Mouse (Mus musculus) limb, embryonic 13.5 days (tissue): ENCODE results near the gene Palm3. TPM values are rescaled to one million over a fixed set of nuclear protein-coding genes. Genes with fewer than 3 reads are reported as not detected.

Experiments used
- ATAC-seq: fragments of 200-750 bp; cut with Nextera tagmentation; 2 replicates; pipeline ENCODE4 v1.8.0; 2017; ENCODE audit warnings: low read depth, moderate number of reproducible peaks, moderate TSS enrichment; ENCODE audit not compliant: low FRiP score
- H3K27ac ChIP-seq: fragments of 300-500 bp; sonication (generic); 2 replicates; pipeline ENCODE4 v1.5.1; 2015; ENCODE audit warnings: inconsistent platforms, mild to moderate bottlenecking, moderate library complexity
- H3K27me3 ChIP-seq: fragments of 300-500 bp; sonication (generic); 2 replicates; pipeline ENCODE4 v1.6.1; 2015; ENCODE audit warnings: mild to moderate bottlenecking, inconsistent platforms
- H3K36me3 ChIP-seq: fragments of 300-500 bp; sonication (generic); 2 replicates; pipeline ENCODE4 v1.6.1; 2015; ENCODE audit warnings: inconsistent platforms, mild to moderate bottlenecking, moderate library complexity
- H3K4me1 ChIP-seq: fragments of 300-500 bp; sonication (generic); 2 replicates; pipeline ENCODE4 v1.6.1; 2015; ENCODE audit warnings: inconsistent platforms
- H3K4me2 ChIP-seq: fragments of 300-500 bp; sonication (generic); replicated peaks from 2 replicates; pipeline ENCODE4 v1.6.1; 2015; ENCODE audit warnings: inconsistent platforms, mild to moderate bottlenecking, moderate library complexity
- H3K4me3 ChIP-seq: fragments of 300-500 bp; sonication (generic); 2 replicates; pipeline ENCODE4 v1.5.1; 2015; ENCODE audit warnings: moderate library complexity, mild to moderate bottlenecking, inconsistent platforms
- H3K9ac ChIP-seq: fragments of 300-500 bp; sonication (generic); 2 replicates; pipeline ENCODE4 v1.6.1; 2015; ENCODE audit warnings: mild to moderate bottlenecking, inconsistent platforms
- H3K9me3 ChIP-seq: fragments of 300-500 bp; sonication (generic); 2 replicates; pipeline ENCODE4 v1.6.1; 2016; ENCODE audit warnings: inconsistent platforms
- WGBS: fragments of 180-500 bp; shearing (Covaris S2); methylation state at CpG from one replicate; pipeline ENCODE4 v1.1.7; 2015; 5-methylcytosine and 5-hydroxymethylcytosine counted together
- polyA plus RNA-seq: library from polyadenylated mRNA; unstranded; fragments of >200 nt; fragmentation: Nextera tagmentation; extraction: Ambion mirVana; gene quantifications from 2 replicates; pipeline ENCODE4 v1.2.1, GENCODE M21; 2015

Gene Palm3
- polyA plus RNA-seq, 1 experiment from 2014 or later = 6.6 TPM

DNA sequence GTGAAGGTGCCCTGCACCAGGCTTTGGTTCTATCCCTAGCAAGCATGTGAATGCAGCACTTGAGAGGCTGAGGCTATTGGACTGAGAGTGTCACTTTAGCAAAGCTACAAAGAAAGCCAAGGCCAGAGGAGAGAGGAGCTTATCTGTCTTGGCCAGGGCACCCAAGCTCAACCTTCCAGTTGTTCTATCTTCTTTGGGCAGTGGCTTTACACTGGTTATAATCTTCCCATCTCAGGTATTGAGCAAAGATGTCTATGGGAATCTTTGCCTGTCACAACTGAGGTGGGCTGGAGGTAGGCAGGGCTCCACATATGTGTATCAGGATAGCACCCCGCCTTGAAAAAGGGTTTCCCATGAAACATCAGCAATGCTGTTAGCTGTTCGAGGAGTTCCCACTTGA is 39.0 kb downstream of the Palm3 start:
- no peak for ATAC-seq
- 88% methylated on average over 2 of the region's 2 CpGs for WGBS
- Histone ChIP-seq H3K9ac (no peak overlapping the region), H3K36me3 (no peaks in the 10 kb centered on the region), H3K4me1 (0 out of 2 replicates have a peak, but pooled peaks cover under 1% of the 10 kb centered on the region), H3K9me3 (0 out of 2 replicates have a peak, but pooled peaks cover 4% of the 10 kb centered on the region), H3K27me3 (no peaks in the 10 kb centered on the region), H3K27ac (no peak overlapping the region), H3K4me3 (no peak overlapping the region), H3K4me2 (no peak overlapping the region)

DNA sequence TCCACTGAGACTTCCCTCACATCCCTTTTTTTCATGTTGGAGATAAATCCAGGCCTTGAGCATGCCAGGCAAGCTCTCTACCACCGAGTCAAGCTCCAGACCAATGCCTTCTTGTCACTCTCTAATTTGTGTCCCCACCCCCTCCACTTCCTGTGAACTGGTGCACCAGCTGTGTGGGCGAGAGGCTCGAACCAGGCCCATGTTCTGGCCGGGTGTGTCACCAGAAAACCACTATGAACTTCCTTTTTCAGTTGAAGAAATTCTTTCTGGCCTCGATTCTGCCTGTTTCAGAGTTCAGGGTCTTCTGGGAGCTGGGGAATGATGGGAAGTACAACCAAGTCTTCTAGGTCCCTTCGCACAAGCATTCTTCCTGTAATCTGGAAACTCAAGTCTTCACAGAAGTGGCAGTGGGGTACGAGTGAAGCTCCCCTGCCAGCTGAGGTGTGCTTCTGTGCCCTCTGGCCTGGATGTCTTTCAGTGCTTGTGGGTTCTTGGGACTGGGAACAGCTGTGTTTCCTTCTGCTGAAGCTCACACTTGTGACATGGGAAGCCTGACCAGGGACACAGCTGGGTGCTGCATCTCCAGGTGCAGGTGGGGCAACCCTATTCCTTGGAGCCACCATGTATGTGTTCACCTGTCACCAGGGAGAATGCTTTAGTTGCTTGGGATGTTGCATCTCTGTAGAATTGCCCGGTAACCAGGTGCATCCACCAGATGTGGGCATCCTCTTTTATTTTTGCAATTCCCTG is 42.8 kb downstream of the Palm3 start:
- WGBS = 68% methylated on average over 8 of the region's 8 CpGs

DNA sequence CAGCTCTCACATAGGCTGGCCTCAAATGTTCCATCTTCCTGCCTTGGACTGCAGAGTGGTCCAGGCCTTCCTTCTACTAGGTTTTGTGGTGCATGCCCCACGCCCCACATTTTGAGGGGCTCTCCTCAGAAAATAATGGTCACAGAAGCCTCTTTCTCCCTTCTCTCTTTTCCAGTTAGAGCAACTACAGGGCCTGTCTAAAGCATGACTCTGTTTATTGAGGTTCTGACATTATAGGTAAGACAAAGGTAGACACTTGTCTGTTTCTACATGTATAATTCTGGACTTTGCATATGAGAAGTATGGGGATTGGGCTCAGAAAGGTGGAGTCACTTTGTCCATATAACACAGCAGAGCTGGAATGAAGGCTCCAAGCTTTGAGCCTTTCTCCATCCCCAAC is 43.8 kb downstream of the Palm3 start, which contains the start of gene Gm10643:
Gene Gm10643 (minus strand): TSS at position 101 of the 400 bp plus-strand sequence.
- Histone ChIP-seq H3K27ac (peak within 1 kb of the TSS; percentile 75; the same call in 1 of the 2 replicates), H3K4me2 (peak within 1 kb of the TSS; percentile 82), H3K4me1 (peaks cover 31% of the 10 kb centered on the region), H3K9ac (peak within 1 kb of the TSS; percentile 82), H3K9me3 (no peaks in the 10 kb centered on the region), H3K36me3 (no peaks in the 10 kb centered on the region), H3K27me3 (no peaks in the 10 kb centered on the region), H3K4me3 (peak within 1 kb of the TSS; percentile 86)
- ATAC-seq = no peak
- 96% methylated on average over 1 of the region's 1 CpGs for WGBS

More for the DNA sequence above, 42.8 kb downstream of the Palm3 start:
- no peaks in the 10 kb centered on the region for H3K9me3 ChIP-seq
- no peak overlapping the region for H3K4me2 ChIP-seq
- H3K36me3 ChIP-seq = no peaks in the 10 kb centered on the region
- no peak overlapping the region for H3K27ac ChIP-seq
- no peaks in the 10 kb centered on the region for H3K27me3 ChIP-seq
- peaks cover 21% of the 10 kb centered on the region for H3K4me1 ChIP-seq
- H3K9ac ChIP-seq = no peak overlapping the region
- no peak for ATAC-seq
- H3K4me3 ChIP-seq = no peak overlapping the region

DNA sequence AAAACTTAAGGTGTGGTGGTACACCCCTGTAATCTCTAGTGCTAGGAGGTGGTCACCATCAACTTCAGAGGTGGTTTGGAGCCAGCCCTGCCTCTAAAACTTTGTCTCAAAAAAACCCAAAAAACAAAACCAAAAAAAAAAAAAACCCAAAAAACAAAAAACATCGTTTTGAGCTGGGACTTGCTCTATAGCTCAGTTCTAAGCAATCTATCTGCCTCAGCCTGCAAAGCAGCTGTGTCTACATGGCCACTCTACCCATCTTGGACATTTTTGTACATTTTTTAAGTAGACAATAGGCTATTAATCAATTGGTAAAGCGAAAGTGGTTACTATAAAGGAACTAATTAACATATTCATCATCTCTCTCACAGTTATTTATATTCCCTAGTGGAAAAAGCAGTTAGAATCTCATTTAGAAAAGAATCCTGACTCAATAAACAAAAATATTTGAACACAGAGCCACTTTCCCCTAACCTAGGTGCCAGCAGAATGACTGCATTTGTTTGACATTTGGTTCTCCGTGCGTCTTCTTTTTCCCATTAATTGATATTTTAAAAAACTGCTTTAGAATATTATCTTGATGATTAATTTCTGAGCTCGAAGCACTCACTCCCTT is 44.3 kb downstream of the Palm3 start:
- ATAC-seq = no peak
- H3K27me3 ChIP-seq = no peaks in the 10 kb centered on the region
- 31% methylated on average over 5 of the region's 5 CpGs for WGBS

DNA sequence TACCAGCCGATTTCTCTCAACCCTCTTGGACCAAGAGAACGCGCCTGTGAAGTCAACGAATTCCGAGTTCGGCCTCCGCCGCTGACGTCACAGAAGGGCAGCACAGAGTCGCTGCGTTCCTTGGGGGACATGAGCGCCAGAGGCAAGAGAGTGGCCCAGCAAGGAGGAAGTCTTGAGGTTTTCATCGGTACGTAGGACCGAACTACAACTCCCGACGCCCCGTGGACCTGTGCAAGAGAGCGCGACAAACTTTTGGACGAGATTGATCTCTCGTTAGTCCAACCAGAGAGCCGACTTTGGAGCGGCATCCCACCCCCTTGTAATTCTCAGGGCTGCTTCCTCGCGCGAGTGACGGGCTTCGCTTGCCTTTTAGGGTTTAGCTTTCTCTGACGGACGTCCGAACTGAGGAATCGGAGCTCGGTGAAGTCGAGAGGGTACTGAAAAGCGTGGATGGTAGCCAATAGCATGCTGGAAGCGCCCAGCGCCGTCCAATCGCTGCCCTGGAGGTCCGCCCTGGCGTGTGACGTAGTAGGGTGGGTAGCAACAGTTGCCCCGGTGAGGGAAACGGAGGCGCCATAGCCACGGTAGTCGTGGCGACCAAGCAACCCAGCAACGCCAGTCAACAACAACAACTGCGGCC is 45.1 kb downstream of the Palm3 start, which contains the start of gene Rfx1:
Gene Rfx1 (plus strand): TSS at position 544 of the 640 bp plus-strand sequence.
- under 1% methylated on average over 50 of the region's 51 CpGs for WGBS
- Histone ChIP-seq H3K4me2 (peak within 1 kb of the TSS; percentile 82), H3K27ac (peak within 1 kb of the TSS; percentile 94), H3K36me3 (no peaks in the 10 kb centered on the region), H3K9ac (peak within 1 kb of the TSS; percentile 82), H3K4me1 (peaks cover 32% of the 10 kb centered on the region), H3K27me3 (no peaks in the 10 kb centered on the region), H3K9me3 (no peaks in the 10 kb centered on the region), H3K4me3 (peak within 1 kb of the TSS; percentile 86)
- peak; percentile 98 for ATAC-seq

More for the DNA sequence above, 44.3 kb downstream of the Palm3 start:
- H3K9ac ChIP-seq = peak overlapping the region; percentile 82
- no peaks in the 10 kb centered on the region for H3K36me3 ChIP-seq
- peak overlapping the region; percentile 86 for H3K4me3 ChIP-seq
- peak overlapping the region; percentile 82 for H3K4me2 ChIP-seq
- no peaks in the 10 kb centered on the region for H3K9me3 ChIP-seq
- H3K4me1 ChIP-seq = peaks cover 32% of the 10 kb centered on the region
- H3K27ac ChIP-seq = no peak overlapping the region

DNA sequence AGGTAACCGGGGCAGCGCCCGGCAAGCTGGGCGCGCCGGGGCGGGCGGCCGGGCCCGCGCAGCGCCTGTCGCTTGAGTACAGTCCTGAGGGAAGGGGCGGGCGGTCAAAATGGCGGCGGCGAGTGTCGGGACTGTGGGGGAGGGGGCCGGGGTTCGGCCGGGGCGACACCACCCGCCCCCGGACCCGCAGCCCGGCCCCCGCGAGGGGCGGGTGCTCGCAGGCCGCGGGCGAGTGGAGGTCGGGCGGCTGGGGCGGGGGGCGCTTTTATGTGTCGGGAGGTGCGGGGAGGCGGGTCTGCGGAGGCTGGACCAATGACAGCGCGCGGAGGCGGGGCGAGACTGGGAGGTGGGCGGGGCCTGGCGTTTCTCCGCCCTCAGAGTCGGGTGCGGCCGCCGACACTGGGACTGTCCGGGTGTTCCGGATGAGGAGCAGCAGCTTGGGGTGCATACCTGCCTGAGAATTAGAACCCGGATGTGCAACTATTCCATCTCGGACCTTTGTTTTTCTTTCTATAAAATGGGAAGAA is 45.8 kb downstream of the Palm3 start:
- peak; percentile 62 for ATAC-seq
- under 1% methylated on average over 55 of the region's 58 CpGs for WGBS

DNA sequence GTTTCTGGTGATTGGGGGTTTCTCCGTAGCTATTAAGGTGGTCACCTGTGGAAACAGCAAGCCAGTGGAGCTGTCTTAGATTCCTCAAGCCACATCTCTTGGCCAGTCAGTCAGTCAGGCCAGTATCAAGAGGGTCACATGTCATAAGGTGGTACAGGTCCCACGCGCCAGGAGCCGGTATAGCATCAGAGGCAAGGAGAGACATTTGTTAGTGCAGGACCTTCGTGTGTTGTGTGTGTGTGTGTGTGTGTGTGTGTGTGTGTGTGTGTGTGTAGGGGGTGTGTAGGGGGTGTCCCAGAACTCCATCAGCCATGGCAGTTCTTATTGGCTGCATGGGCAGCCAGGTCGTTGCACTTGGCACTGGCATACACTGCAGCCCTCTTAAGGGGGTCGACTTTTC is 46.6 kb downstream of the Palm3 start:
- no peak for ATAC-seq
- peak overlapping the region; percentile 61 for H3K4me2 ChIP-seq
- H3K4me3 ChIP-seq = peak overlapping the region; percentile 86
- H3K4me1 ChIP-seq = peaks cover 38% of the 10 kb centered on the region
- H3K27me3 ChIP-seq = no peaks in the 10 kb centered on the region
- no peak overlapping the region for H3K27ac ChIP-seq
- H3K9me3 ChIP-seq = no peaks in the 10 kb centered on the region
- 80% methylated on average over 7 of the region's 7 CpGs for WGBS
- peak overlapping the region; percentile 43; the same call in 1 of the 2 replicates for H3K9ac ChIP-seq
- no peaks in the 10 kb centered on the region for H3K36me3 ChIP-seq

More for the DNA sequence above, 45.8 kb downstream of the Palm3 start:
- H3K9me3 ChIP-seq = no peaks in the 10 kb centered on the region
- H3K4me1 ChIP-seq = peaks cover 38% of the 10 kb centered on the region
- H3K27me3 ChIP-seq = no peaks in the 10 kb centered on the region
- peak overlapping the region; percentile 86 for H3K4me3 ChIP-seq
- H3K9ac ChIP-seq = peak overlapping the region; percentile 82
- peak overlapping the region; percentile 61 for H3K4me2 ChIP-seq
- H3K27ac ChIP-seq = peak overlapping the region; percentile 94
- no peaks in the 10 kb centered on the region for H3K36me3 ChIP-seq

DNA sequence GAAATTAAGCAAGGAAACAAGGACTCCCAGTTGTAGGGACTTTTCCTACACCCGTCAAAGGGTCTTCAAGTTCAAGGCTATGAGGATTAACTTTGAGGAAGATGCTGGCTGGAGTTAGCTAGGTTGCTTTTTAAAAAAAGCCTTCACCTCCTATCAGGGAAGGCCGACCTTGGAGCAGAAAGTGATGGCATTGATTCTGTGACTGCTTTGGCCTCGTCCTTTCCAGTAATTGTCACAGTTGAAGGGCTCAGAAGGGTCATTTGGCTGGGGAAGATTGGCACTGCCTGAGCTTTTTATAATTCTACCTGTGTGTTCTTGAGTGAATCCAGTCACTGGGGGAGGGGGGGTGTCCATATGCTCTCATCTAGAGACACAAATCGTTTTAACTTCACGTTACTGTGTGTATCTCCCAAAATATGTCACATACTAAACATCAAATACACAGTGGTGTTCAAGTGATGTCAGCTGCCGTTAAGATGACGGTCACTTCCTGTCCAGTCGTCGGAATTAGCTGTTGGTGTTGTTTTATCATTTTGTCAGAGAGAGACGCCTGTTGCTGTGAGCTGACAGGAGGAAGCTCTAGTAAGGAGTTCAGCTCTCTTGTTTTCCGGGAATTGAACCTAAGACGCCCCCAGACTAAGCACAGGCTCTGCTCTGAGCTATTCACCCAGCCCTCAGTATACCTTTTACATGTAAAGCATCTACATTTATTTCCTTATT is 47.2 kb downstream of the Palm3 start:
- no peaks in the 10 kb centered on the region for H3K9me3 ChIP-seq
- H3K27ac ChIP-seq = no peak overlapping the region
- 51% methylated on average over 12 of the region's 12 CpGs for WGBS
- H3K4me1 ChIP-seq = peaks cover 41% of the 10 kb centered on the region
- ATAC-seq = no peak
- no peaks in the 10 kb centered on the region for H3K27me3 ChIP-seq
- no peak overlapping the region for H3K4me3 ChIP-seq
- H3K4me2 ChIP-seq = peak overlapping the region; percentile 61; the same call in 1 of the 2 replicates
- H3K9ac ChIP-seq = no peak overlapping the region; the same call in 1 of the 2 replicates
- H3K36me3 ChIP-seq = no peaks in the 10 kb centered on the region

DNA sequence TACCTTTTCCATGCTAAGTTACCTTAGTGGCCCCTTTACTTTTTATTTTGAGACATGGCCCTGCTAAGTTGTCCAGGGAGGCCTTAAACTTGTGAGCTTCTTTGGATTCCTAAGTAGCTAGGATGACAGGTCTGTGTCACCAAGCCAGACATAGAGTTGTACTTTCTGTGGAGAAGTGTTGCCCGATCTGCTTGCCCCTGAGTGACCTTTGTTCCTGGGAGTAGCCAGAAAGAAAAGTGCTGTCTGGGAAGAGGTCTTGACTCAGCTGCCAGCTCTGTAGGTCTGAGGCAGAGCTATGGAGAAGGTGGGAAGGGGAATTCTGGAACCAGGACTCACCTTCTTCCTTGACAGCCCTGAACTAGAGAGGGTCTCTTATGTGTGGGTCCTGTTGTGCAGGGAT is 47.9 kb downstream of the Palm3 start:
- no peak for ATAC-seq
- 46% methylated on average over 1 of the region's 1 CpGs for WGBS
- Histone ChIP-seq H3K9ac (0 out of 2 replicates have a peak overlapping the region, but pooled peaks have one; percentile 27), H3K27ac (no peak overlapping the region), H3K27me3 (no peaks in the 10 kb centered on the region), H3K9me3 (no peaks in the 10 kb centered on the region), H3K4me1 (peaks cover 41% of the 10 kb centered on the region), H3K4me2 (no peak overlapping the region), H3K4me3 (no peak overlapping the region), H3K36me3 (peaks cover 4% of the 10 kb centered on the region; the same call in 1 of the 2 replicates)

DNA sequence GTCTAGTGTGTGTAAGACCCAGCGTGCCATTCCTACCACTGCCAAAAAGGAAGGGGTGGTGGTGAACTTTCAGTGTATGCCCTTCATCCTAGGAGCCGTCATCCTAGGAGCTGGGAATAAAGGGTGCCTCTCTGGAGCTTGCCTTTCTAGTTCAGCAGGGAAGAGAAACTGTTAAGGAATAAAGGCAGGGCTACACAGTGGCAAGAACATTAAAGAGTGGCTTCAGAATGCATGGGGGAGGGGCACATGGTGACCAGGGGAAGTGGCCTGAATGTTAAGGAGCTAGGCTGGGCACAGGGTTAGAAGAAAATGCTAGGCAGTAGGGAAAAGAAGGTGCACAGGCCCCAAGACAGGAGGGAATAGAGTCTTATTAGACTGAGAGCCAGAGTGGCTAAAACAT is 48.5 kb downstream of the Palm3 start:
- 75% methylated on average over 2 of the region's 2 CpGs for WGBS
- Histone ChIP-seq H3K27ac (no peak overlapping the region), H3K9me3 (no peaks in the 10 kb centered on the region), H3K4me3 (no peak overlapping the region), H3K9ac (peak overlapping the region; percentile 27; the same call in 1 of the 2 replicates), H3K4me1 (peaks cover 41% of the 10 kb centered on the region), H3K27me3 (no peaks in the 10 kb centered on the region), H3K4me2 (no peak overlapping the region), H3K36me3 (peaks cover 10% of the 10 kb centered on the region)
- ATAC-seq = no peak

DNA sequence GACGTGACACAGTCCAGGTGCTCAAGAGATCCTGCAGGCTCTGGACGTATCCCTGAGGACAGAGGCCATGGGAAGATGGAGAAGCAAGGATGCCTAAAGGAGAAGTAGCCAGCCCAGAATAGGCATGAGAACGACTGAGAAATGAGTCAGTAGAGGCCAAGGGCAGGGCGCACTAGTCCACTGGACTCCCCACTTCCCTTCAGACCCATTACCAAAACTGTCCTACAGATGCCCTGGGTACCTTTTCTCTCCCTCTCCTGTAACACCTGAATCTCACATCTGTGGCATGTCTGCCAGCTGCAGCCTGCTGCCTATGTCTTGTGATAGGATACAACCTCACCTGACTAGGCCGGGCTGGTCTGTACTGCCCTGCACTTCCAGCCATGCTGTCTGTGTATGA is 49.0 kb downstream of the Palm3 start:
- no peaks in the 10 kb centered on the region for H3K27me3 ChIP-seq
- H3K9ac ChIP-seq = no peak overlapping the region
- WGBS = 80% methylated on average over 5 of the region's 5 CpGs

More for the DNA sequence above, 49.0 kb downstream of the Palm3 start:
- H3K9me3 ChIP-seq = no peaks in the 10 kb centered on the region
- peaks cover 41% of the 10 kb centered on the region for H3K4me1 ChIP-seq
- H3K27ac ChIP-seq = no peak overlapping the region
- peaks cover 14% of the 10 kb centered on the region for H3K36me3 ChIP-seq
- H3K4me2 ChIP-seq = no peak overlapping the region
- H3K4me3 ChIP-seq = no peak overlapping the region
- ATAC-seq = no peak
